Mouse (Mus musculus) natural killer cell, adult 2 months (primary cell): ENCODE results near the gene Pcsk5.

Source experiments
- DNase-seq, 2 experiments: peaks; one replicate each; pipeline ENCODE4 v3.0.0; 2022; ENCODE audit warnings: low spot score in 2 of 2

The Pcsk5 gene

DNA sequence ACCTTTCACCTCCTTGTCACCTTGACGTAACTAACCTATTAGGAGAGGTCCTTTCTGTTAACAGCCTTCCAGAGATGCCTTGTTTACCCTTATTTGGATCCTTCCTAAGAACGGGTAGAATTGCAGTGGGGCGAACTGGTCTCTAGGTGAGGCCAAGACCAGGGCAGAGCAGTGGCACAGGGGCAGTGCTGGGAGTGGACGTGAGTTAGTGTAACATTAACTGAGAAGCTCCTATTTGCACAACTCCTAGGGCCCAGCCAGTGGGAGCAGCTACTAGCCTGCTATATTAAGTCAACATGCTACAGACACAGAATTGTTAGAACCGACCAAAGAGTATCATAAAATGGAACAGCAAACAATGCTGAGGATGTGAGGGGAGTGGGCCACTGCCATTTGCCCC, 30.8 kb downstream of the Pcsk5 start:
- DNase-seq: no peak

DNA sequence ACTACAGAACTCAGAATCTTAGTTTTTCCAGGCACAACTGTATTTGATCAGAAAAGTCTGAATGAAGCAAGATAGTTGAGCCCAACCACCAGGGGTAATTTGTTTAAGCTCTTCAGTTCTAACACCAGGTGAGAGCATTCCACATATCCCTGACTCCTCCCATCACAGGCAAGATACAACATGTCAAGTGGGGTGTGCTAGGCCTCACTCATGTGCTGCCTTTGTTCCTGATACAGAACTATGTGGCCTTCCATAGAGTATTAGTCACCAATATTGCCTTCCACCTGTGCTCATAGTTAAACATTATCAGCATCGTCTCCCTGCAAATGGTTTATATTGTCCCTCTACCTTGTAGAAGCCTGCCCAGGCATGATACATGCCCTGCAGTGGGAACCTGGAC, 36.6 kb downstream of the Pcsk5 start:
- no peak for DNase-seq

DNA sequence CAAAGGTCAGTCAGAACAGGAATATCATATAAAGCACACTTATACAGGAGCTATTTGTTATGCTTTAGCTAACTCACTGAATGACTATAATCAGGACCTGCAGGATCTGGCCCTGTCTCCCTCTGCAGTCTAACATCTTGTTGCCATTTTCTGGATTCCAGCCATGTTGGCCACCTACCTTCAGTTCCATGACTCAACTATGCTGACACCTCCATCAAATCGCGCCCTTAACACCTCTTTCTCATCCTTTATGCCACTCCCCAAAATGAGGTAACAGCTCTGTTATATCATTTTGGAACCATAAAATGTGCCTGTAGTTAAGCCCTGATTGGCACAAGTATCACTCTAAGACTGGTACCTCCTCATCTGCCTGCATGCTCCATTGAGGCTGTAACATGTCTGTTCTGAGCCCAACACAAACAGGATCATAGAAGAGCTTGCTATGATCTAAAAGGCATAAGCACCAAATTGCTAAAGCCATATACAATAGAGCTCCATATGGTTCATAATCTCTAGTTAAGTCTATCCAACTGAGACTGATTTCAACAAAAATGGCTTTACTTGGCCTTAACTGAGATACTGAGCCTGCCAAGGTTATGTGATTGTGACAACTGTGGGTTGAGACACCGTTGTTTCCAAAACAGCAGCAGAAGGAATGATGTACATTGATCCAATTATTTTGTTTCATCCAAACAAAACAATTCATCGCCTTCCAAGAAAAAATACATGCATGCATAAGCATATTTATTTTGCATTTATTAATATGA, 37.8 kb downstream of the Pcsk5 start:
- no peak for DNase-seq

DNA sequence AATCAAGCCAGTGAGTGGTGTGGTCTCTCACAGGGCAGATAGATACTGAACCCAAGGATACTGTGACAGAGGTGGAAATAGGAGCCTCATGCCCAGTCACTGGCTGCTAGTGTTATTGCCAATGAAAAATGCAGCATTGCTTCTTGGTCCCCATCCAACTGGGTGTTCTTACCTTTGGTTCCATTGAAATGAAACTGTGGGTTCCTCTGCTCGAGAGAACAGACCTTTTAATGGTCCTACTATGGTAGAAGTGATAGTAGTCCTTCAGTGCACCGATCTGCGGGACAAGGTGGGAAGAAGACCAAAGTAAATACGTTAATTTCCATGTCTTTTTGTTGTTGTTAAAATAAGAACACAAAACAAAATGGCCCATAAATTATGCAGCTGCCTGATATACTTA, 44.0 kb downstream of the Pcsk5 start:
- DNase-seq: no peak

DNA sequence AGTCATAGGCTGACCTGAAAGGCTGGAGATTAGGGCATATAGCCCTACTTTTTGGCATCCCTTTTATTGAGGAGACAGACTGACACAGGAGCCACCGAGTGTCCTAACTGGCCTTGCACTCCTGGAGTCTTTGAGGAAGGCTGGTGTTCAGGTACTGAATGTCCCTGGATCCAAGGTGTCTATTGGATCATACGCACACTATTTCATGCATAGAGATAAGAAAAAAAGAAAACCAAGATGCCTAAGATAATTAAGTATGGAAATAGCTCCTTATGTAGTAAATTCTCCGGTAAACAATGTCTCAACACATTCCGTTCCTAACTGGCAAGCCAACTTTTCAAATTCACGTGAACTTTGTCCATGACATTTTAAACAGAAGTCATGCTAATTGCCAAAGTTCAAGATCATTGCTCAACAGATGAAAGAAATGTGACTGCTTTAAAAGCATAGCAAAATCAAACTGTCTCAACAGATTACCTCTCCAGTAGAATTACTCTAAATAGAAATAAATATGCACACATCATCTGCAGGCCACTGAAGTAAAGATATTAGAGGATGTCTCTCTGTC, 45.9 kb downstream of the Pcsk5 start:
- DNase-seq: no peak

DNA sequence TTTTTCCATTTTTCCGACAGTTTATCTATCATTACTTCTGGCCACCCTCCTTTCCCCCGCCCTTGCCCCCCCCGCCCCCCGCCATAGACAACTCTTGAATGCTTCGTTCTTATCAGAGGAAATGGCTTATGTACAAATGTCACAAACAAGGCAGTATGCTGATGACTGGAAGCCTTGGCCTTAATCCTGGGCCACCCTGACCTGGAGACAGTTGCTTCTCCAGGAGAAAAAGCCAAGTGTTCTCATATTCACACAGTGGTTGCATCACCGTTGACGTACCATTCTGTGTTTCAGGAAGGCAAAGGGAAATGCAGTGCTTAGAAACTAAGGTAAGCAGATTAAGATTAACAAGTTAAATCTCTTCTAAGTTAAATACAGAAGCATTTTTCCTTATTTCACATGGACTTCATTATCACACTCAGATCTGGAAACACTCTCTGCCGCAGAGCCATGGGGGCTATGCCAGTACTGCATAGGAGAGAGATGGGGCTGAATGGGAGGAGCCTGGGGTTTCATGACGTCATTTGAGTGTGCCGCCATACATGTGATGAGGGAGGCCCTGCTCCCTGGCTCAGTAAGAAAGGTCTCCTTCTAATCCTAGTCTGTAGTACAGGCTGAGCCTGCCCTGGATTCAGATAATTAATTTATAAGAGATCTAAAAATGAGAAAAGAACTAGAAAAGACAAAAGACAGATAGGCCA, 48.7 kb downstream of the Pcsk5 start:
- DNase-seq: no peak

DNA sequence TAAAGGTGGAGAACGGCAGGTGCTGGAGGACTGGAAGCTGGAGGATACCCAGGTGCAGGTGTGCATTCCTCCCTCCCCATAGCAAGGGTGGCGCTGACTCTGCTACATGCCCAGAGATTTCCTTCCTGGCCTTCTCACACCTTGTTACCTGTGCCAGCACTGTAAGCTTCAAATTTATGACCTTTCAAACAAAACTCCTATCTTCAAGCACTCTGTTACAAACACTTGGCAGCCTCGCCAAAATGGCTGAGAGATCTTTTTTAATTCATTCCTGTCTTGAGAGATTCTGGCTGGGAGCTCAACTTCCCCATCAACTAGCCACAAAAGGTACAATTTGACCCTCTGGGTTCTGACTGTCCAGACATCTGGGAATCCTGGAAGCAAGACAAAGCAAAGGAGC, 50.7 kb downstream of the Pcsk5 start:
- no peak for DNase-seq

DNA sequence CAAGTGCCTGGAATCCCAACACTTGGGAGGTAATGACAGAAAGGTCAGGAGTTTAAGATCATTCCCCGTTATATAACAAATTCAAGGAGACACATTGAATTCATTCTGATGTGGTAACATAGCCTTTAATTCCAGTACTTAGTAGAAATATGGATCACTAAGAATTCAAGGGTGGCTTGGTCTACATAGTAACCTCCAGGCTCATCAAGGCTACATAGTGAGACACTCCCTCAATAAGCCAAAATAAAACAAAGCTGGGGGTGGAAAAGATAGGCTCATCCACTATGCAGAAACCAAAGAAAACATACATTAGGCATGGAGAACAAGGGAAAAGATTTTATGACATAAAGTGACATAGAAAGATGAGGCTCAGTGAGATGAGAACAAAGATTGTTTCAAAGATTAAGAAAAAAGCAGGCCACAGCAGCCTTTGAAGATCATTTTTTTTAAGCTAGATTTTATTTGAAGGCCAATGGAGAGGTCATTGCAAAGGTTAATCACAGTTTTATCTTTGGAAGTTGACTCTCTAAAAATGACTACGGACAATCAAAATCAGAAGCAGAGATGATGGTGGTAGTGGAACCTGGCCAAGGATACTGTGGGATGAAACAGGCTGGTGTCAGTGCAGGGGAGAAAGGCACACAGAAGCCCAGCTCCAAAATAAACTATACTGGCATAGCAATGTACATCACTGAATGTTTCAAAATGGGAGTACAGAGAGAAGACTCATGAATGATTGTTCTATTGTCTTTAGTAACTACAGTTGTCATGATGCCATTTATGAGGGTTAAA, 52.8 kb downstream of the Pcsk5 start:
- DNase-seq: no peak

DNA sequence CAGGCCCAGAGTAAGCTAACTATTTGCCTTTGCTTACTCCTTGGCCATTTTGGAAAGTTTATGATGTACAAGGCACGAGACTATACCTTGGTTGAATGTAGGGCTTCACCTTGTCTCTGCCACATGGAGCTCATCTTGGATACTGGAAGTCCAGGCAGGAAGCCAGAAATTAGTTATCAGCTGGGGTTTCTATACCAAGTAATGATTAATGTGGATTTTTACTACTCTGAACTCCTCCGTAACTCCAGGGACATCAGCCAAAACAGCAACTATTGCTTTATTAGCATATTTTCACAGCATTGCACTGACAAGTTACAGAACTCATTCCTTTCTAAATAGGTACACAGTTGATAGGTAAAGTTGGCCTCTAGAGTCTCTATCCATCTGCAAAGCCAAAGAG, 54.2 kb downstream of the Pcsk5 start:
- no peak for DNase-seq

DNA sequence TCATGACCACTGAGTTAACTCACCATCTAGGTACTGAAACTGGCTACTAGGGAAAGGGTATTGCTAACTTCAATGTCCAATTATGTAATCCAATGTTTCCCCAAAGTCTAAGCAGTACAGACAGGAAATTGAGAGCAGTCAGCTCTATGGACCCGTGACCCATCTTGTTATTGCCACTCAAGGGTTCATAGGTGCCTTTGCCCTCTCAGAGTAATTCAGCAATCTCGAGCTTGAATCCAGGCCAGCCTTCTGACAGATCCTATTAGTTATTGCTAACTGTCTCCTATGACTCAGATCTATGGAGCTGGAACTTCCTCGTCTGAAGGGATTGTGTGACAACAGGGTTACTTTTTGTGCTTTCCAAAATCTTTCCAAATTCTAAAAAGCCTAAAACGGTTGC, 56.1 kb downstream of the Pcsk5 start:
- DNase-seq: no peak

DNA sequence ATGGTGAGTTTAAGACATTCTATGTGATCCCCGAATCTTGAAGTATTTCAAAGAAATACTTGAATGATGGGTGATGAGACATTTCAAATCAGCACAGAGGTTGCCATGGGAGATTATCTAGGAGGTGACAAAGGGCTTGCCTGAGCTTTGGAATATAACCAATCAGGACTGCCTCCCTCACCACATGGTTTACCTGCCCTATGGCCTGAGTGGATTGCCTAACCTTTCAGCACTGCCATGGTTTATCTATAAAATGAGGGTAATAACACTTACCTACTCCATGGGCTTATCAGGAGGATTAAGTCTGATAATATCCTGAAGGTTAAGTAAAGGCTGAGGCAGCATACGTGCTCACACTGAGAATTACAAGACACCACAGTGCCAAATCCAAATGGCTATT, 61.5 kb downstream of the Pcsk5 start:
- no peak for DNase-seq

DNA sequence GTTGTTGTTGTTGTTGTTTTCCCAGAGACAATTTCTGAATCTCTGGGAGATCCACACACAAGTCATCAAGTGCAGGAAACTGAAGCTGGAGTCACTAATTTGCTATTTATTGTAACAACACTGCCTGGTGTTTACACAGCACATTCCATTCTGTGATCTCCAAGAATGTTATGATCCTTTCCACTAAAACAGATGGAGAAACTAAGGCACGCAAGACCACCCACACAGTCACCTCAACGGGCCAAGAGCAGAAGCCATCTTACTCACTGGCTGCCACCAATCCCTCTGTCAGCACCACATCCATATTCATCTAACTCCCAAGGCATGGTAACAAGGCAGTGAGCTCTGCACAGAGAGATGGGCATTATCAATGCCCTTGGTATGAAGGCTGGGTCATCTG, 62.3 kb downstream of the Pcsk5 start:
- DNase-seq: no peak

DNA sequence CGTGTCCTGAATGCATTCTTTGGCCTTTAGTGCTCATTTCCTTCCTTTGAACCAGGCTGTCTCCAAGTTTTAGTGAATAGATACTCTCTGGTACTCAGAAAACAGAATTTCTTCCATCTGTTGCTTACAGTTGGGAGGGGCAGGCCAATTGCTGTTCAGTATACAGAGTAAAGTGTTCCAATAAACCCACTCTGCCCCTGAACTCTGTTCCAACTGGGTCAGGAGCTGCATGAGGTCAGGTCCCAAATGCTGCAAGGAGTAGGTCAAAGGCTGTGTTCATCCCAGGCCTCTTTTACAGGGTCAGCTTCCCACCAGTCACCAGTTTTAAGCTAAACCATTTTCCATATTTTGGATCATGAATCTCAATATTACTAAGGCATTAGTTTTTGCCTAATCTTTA, 63.4 kb downstream of the Pcsk5 start:
- DNase-seq: no peak

DNA sequence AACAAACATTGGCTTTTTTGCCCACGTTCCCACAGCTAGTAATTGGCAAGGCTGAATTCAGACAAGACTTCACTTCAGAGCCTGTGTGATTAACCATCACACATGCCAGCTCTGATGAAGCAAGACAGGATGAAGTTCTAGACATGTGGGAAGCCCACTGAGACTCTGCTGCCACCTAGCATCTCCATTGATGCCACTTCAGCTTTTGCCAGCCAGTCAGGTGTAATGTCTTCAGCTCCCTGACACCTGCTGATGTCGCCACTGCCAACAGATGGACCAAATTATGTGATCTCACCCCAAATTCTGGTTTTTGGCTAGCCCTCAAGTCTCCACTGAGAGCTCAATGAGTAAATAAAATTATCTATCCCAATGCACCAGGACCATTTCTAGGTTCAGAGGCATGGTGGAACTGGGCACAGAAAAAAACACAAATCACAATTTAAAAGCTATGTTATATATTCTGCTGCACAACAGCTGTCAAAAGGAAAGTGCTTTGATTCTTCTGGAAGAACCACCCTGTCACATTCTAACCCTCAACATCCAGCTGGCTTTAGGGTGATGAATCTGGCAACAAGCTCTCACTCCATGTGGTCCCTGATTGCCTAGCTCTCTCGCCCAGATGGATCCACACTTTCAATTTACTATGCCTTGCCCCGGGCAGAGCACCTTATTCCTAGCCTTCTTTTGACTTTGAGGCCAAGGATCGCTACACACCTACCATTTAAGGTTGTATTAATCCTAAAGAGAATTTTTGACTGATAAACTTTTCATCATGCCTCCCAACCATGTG, 67.6 kb downstream of the Pcsk5 start:
- no peak for DNase-seq

DNA sequence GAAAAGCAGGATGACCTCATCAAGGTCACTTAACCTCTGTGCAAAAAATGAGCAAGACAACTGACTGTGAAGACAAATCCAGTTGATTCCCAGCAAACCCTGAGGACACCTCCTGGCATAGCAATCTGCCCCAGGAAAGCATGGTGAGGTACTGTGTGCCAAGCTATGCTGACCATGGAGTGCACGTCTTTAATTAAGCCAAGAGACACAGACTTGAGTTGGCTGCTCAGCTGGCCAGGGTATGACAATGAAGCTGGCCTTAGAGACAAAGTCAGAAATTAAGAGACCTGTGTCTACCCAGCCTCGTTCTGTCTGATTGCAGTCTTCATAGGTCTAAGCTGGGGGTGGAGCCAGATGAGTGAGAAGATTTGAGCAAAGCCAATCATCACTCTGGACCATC, 72.4 kb downstream of the Pcsk5 start:
- no peak for DNase-seq

DNA sequence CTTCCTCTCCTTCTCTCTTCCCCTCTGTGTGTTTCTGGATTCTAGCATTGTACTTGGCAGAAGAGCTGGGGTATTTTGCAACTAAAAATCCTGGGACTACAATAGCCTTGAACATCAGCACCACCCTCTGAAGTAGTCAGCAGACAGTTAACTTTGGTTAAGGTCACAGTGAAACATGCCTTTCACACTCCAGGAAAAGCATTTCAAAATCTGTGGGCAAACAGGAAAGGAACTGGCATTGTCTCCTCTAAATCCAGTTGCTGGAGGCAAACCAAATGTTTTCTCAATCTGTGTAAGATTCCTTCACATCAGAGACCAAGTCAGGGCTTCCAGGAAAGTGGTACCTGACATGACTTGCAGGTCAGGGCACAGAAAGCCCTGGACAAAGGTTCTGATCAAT, 74.7 kb downstream of the Pcsk5 start:
- no peak for DNase-seq

DNA sequence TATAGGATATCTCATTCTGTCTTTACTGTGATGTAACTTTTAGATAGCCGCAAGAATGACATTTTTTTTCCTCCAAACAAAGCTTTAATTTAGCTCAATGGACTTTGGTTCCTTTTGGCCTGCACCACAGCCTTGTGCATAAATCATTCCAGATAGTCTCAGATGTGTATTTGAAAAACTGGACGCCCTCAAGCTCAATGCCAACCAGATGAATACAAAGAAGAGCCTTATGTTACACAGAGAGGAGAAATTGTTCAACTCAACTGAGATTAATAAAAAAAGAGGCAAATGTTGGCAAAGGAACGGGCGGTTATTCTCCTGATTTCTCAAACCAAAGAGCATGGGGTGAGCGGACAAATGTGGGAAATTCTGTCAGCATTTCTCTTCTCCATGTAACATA, 75.8 kb downstream of the Pcsk5 start:
- no peak for DNase-seq

DNA sequence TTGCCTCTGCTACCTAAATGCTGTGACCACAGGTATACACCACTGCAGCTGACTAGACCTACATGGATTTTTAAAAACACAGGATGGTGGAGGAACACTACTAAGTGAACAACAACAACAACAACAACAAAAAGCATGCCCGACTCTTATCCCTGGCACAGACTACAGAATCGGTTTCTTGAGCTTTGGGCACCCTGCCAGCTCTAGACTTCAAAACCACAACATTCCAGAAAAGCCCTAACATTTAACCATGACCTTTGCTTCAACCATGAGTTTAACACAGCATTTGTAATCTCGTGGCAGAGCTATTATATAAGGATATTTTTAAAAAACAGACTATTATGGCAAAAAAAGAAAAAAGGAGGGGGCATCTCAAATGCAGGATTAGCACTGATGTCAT, 84.6 kb downstream of the Pcsk5 start:
- DNase-seq: no peak

DNA sequence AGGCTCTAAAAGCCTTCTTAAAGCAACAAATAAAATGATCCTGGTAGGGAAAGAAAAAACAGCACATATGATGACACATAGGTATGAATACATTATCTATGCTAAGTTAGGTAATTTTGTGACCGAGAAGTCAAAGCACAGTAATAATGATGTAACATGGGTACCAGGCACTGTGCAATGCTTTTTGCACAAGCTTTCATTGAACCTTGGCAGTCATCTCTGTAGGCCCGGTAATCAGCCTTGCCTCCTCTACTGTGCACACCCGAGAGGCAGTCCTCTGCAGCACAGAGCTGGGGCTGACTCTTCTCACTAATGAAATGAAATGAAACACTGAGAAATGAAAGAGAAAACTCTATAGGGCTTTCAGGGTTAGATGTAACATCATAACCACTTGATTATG, 89.1 kb downstream of the Pcsk5 start:
- no peak for DNase-seq

DNA sequence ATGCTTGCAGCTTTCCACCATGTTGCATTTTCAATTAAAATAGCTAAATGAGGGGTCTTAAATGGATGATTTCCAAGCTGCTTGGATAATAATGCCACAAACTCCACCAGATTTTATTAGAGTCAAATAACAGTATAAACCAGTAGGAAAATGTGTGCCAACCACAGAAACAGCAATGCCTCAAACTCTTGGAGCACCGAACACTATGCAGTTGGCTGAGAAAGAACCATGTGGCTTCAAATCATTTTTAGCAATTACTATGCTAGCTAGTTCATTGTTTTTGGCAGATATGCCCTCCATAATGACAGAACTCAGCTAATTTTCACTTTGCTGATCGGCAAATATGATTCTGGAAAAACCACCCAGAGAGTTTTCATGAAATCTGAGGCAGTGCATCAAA, 92.1 kb downstream of the Pcsk5 start:
- no peak for DNase-seq

DNA sequence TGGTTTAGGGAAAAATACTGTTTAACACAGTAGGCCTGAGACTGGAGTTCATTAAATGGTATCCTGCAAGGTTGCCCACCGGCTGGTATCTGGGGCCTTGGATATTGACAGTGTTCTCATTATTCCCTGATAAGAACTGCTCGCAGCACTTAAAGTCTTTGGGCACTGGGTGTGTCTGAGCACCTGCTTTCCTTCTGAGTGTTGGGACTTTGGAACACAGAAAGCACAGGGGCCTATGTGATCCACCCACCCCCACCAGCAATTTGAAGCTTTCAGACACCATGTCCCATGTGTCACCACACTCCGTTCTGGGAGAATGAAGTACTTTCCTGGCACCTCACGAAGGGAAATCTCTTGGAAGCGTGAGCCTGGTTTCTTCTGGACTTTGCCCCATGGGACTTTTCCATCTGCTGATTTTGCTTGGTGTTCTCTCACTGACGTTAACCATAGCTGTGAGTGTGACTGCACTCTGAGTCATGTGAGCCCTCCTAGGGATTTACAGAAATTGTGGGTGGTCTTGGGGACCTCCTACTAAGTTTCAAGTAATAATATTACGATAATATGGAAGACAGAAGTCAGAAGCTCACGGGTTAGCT, 92.9 kb downstream of the Pcsk5 start:
- no peak for DNase-seq
